Mouse (Mus musculus) cerebellum, adult (tissue): ENCODE measurements around the gene Cdh22.

Source experiments
- ATAC-seq: cut with Nextera tagmentation; 2 replicates; pipeline ENCODE4 v1.9.2; 2017; ENCODE audit warnings: mild to moderate bottlenecking, moderate library complexity, mixed read lengths; ENCODE audit not compliant: insufficient number of reproducible peaks, low FRiP score, low TSS enrichment

Gene Cdh22

GRCm38 (mm10) chr2:165160466-165160865, 74.2 kb downstream of the Cdh22 start:
- no peak for ATAC-seq

- ATAC-seq, result no peak
These were observed 75.5 kb downstream of the Cdh22 start for GRCm38 (mm10) chr2:165159055-165159688.

DNA sequence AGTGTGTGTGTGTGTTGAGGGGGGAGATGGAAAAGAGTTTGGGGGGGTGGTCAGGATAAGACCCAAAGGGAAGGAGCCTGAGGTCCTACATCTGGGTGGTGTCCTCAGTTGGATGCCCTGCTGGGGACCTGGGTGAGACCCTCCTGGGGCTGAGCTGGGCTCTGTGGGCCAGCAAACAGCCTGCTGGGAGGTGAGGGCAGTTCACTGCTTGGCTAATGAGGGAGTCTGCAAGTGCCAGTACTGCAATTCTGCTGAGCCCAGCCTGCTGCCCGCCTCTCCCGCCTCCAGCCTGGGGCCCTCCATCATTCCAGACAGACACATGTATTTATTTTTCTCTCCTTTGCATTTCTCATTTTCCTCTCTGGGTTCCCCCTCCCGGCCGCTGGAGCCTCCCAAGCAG, 76.3 kb downstream of the Cdh22 start:
- ATAC-seq, result no peak

- ATAC-seq, result no peak
These were observed 76.8 kb downstream of the Cdh22 start for GRCm38 (mm10) chr2:165157900-165158299.

DNA sequence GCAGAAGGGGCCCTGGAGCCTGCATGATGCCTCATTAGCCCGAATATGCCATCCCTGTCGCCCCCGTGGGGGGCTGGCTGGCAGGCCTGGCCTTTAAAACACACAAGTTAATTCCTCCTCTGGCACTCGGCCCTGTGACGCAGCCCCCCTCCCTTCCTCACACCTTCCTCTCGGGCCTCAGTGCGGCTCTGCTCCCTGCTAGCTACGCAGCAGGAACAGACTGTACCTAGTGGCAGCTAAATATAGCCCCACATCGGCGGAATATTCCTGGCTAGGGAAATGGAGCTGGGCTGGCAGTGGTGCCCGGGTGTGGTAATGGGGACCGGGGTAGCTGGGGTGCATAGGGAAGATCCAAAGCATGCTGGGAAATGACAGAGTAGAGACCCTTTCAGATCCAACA, 81.6 kb downstream of the Cdh22 start:
- no peak for ATAC-seq

- ATAC-seq, result no peak
These were observed 84.9 kb downstream of the Cdh22 start for GRCm38 (mm10) chr2:165149741-165150140.

DNA sequence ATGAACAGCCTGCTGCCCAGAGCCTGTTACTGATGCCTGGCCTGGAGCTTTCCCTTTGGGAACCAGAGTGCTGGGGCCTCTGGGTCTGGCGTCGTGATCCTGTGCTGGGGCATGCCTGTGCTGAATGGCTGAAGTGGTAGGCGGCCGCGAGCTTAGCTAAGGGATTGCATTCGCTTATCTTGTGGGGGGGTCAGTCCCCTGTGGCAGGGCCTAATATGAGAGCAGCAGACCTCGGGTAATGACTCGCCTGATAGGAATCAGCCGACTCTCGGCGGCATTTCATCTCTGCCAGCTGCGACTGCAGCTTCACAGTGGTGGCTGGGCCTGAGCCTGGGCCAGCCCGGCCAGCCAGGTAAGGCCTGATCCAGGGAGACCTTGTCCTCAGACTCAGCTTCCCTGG, 88.8 kb downstream of the Cdh22 start:
- ATAC-seq, result no peak

- ATAC-seq, result no peak
These were observed 91.2 kb downstream of the Cdh22 start for GRCm38 (mm10) chr2:165143487-165143886.

DNA sequence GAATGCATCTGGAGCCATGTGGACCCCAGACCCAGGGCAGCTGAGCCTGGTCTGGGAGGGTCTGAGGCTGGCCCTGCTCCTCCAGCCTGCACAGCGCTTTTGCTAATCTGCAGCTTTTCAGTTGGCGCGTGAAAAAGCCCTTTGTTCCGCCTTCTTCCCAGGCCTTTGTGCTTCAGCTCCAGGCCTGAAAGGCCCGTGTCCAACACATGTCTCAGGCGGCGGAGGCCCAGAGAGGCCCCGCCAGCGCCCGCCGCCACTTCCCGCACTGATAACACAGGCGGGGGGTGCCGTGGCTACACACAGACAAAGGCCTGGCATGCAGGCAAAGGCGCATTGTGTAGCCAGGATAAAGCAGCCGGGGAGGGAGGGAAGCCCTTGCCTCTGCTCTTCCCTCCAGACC, 98.6 kb downstream of the Cdh22 start:
- ATAC-seq, result no peak

- no peak for ATAC-seq
These were observed 101.1 kb downstream of the Cdh22 start for GRCm38 (mm10) chr2:165133566-165133965.

DNA sequence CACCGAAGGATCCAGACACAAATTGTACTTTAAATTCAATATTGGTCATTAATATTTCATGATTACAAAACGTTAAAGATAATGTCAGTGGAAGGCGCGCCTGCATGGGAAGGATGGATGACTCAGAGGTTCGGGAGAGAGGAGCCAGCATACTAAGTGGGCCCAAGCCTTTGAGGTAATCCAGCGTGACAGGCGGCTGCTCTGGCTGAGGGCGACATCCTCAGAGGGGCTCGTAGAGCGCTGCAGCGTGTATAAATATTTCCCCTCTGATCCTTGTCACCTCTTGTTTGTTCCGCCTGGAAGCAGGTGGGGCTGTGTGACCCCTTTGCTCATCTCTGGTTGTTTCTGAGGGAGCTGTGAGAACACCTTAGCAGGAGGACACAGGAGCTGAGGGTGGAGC, 103.2 kb downstream of the Cdh22 start:
- ATAC-seq, result no peak

DNA sequence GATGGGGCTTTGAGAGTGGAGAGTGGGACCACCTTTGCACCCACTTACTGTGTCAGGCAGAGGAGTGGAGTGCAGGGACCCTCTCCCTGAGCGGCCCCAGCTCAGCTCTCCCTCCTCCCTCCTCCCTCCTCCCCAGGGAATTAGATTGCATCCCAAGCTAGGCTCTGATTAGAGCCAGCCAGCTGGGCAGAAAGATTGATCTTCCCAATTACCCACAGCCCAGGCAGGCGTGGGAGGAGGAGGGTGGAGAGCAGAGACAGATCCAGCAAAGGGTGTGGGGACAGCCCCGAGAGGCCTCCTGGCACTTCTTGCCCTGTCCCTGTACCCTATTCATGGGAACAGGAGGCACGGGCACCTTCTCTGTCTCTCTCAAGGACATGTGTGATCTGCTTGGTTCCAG, 105.5 kb downstream of the Cdh22 start:
- no peak for ATAC-seq

- ATAC-seq, result no peak
These were observed 107.6 kb downstream of the Cdh22 start for GRCm38 (mm10) chr2:165126896-165127562.

DNA sequence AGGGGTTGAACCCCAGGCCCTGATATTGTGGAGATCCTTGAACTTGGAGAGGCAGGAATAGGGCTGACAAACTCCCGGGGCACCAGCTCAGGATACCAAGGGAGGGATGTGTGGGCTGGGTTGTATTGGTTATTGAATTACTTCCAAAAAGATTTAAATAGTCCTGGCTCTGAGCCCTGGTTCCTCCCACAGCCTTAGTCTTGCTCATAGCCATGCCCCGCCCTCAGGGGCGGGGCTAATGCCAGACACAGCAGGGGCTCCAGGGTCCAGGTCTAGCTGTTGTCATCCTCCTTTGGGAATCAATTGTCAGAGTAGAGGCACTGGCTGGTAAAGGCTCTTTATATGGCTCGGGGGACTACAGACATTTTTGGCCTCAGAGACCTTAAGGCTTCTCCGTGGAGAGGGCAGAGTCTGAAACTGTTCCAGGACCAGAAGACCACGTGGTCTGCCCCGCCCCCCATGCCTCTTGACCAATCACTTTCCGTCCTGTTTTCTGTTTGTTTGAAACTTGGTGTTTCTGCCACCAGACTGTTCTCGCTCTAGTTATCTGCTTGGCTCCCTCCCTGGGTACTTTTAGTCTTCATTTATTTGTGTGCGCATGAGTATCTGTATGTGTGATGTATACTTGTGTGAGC, 113.3 kb downstream of the Cdh22 start:
- no peak for ATAC-seq

DNA sequence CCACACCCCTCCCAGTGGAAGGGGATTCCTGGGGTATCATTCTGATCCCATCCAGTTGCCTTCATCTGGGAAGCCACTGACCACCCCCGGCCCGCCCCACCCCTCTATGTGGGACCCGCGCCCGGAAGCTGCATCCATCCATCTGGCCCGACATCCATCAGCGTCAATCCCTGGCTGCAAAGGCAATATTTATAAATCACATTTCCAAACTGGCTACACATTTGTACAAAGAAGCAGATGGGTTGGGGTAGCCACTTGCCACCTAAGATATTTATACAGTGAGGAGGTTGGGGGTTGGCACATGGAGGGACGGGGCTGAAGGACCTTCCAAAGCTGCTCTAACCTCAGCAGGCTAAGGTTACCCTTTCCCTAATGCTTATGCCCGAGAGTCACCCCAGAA, 113.9 kb downstream of the Cdh22 start:
- no peak for ATAC-seq

- no peak for ATAC-seq
These were observed 120.9 kb downstream of the Cdh22 start for GRCm38 (mm10) chr2:165113733-165114132.

GRCm38 (mm10) chr2:165112149-165112548, 122.5 kb downstream of the Cdh22 start:
- peak; percentile 56; the same call in 1 of the 2 replicates for ATAC-seq

DNA sequence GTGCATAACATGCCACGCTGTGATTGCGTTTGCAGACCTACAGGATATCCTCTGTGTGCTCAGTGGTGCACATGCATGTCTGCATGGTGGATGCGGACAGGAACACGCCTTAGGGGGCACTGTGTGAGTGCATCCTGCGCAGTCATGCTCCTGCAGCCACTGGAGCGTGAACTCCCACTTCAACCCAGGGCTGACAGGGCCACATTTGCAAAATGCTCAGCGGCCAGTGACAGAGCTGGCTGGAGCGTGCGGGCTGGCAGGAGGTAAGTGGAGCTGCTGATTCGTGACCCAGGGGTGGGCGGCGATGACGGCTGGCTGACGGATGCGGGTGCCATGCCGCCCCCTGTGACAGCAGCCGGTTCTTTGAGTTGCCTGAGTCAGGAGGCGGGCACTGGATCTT, 128.1 kb downstream of the Cdh22 start:
- no peak for ATAC-seq

DNA sequence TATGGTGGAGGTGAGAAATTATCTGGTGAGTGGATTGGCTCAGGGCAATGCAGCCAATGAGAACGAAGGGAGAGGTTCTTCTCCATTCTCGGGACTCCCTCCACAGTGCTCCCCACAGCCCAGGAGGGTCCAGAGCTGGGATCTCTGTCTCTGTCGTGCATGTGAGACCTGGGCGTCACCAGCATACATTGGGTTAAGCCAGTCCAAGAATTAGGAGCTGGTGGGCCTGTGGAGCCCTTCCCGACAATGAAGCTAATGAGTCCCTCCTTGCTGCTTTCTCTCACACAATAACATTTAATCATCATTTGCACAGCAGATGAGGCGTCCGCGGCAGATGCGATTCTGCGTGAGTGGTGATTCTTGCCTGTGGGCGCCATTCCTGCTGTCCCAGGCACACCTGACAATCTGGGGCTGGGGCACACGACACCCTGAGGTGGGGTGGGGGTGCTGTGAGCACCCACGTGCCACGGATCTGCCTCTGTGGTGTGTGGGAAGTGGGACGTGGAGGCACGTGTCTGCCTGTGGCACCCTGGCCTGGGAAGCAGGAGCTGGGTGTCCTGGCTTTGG, 129.1 kb downstream of the Cdh22 start:
- no peak for ATAC-seq

DNA sequence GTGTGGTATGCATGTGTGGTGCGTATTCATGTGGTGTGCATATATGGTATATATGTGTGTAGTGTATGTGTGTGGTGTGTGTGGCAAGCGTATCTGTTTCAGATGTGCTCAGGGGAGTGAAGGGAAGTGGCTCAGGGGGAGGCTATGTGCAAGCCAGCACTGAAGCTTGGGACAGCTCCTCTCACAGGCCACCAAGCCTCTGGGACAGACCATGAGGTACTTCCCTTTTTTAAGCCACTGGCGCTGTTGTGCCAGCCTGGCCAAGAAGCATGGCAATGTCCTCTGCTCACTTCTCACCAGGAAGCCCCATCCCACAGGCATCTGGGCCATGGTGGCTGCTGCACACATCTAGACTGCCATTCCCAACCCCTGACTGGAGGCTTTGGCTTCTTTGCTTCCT, 131.7 kb downstream of the Cdh22 start:
- ATAC-seq, result no peak

DNA sequence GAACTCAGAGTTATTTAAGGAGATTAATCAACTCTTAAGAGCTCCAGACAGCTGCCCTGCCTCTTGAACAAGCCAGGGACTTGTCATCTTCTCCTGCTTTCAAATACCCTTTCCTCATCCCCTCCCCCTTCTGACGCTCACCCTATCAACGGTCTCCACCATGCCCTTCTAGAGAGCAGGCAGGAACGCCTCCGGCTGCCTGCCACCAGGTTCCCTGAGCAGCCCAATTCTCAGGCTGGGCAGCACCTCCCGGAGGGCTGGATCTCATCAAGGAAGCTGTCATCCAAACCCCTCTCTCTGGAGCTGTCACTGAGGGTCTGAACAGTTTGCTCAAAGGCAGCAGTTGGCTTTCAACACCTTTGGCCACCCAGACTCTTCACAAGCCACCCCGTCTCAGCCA, 133.9 kb downstream of the Cdh22 start:
- no peak for ATAC-seq

DNA sequence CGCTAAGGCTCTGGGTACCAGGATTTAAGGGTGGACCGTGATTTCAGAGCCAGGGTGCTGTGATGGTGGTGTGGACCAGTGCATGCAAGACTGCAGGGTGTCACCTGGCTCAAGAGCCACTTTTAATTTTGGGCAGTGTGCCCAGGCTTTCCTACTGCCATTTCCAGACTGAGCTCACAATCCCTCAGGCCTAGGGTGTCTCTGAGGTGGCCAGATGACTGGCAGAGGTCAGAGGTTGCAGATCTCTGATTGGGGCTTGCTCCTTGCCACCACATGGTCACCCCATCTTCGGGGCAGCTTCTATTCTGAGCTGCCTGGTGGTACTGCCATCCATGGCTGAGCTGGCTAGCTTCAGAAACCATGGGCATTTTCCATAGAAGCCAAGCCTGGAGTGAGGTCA, 135.8 kb downstream of the Cdh22 start:
- no peak for ATAC-seq
